Mouse (Mus musculus) lung, embryonic 14.5 days (tissue): ENCODE measurements around the gene Gm28038. TPM values are rescaled to one million over a fixed set of nuclear protein-coding genes. Genes with fewer than 3 reads are reported as not detected.

Source experiments
- ATAC-seq: fragments of 200-750 bp; cut with Nextera tagmentation; 2 replicates; pipeline ENCODE4 v1.8.0; 2017; ENCODE audit warnings: mild to moderate bottlenecking, moderate TSS enrichment, moderate library complexity; ENCODE audit not compliant: insufficient read depth
- DNase-seq: peaks from one replicate; pipeline ENCODE4 v3.0.0-alpha.2; 2015
- H3K27ac ChIP-seq: fragments of 300-500 bp; sonication (generic); 2 replicates; pipeline ENCODE4 v1.5.1; 2014; ENCODE audit warnings: low read depth, mild to moderate bottlenecking, moderate library complexity
- H3K27me3 ChIP-seq: fragments of 300-500 bp; sonication (generic); 2 replicates; pipeline ENCODE4 v1.6.1; 2014; ENCODE audit warnings: low read length, control low read depth; ENCODE audit not compliant: insufficient read depth
- H3K36me3 ChIP-seq: fragments of 300-500 bp; sonication (generic); 2 replicates; pipeline ENCODE4 v1.6.1; 2014; ENCODE audit warnings: control low read depth; ENCODE audit not compliant: insufficient read depth
- H3K4me1 ChIP-seq: fragments of 300-500 bp; sonication (generic); 2 replicates; pipeline ENCODE4 v1.6.1; 2014; ENCODE audit warnings: antibody characterized with exemption, control low read depth; ENCODE audit not compliant: insufficient read depth
- H3K4me2 ChIP-seq: fragments of 300-500 bp; sonication (generic); 2 replicates; pipeline ENCODE4 v1.6.1; 2014; ENCODE audit warnings: mild to moderate bottlenecking
- H3K4me3 ChIP-seq: fragments of 300-500 bp; sonication (generic); 2 replicates; pipeline ENCODE4 v1.5.1; 2014; ENCODE audit warnings: low read depth, low read length
- H3K9ac ChIP-seq: fragments of 300-500 bp; sonication (generic); 2 replicates; pipeline ENCODE4 v1.6.1; 2014
- H3K9me3 ChIP-seq: fragments of 300-500 bp; sonication (generic); 2 replicates; pipeline ENCODE4 v1.6.1; 2016; ENCODE audit warnings: low read depth, low read length, control low read depth
- CTCF ChIP-seq: IDR thresholded peaks from 2 replicates; pipeline ENCODE4 v1.5.1; 2016; ENCODE audit warnings: antibody characterized with exemption, low read depth
- WGBS: fragments of 180-500 bp; shearing (Covaris S2); extraction: QIAGEN DNeasy Blood & Tissue Kit; methylation state at CpG from one replicate; pipeline ENCODE4 v1.1.7; 2014; 5-methylcytosine and 5-hydroxymethylcytosine counted together
- polyA plus RNA-seq: library from polyadenylated mRNA; unstranded; fragments of >200 nt; fragmentation: Nextera tagmentation; extraction: Ambion mirVana; gene quantifications from 2 replicates; pipeline ENCODE4 v1.2.1, GENCODE M21; 2014

The Gm28038 gene
- polyA plus RNA-seq, 1 experiment from 2014 or later: not detected

GRCm38 (mm10) chr2:30267466-30267865, 13.4 kb upstream of the Gm28038 start:
- H3K4me2 ChIP-seq: no peak overlapping the region
- no peak overlapping the region for H3K4me3 ChIP-seq
- peaks cover 20% of the 10 kb centered on the region for H3K4me1 ChIP-seq
- ATAC-seq (no peak), DNase-seq (no peak)
- no peaks in the 10 kb centered on the region for H3K27me3 ChIP-seq
- no peak for TF ChIP-seq CTCF
- no peak overlapping the region for H3K27ac ChIP-seq
- no peaks in the 10 kb centered on the region for H3K9me3 ChIP-seq
- no peak overlapping the region for H3K9ac ChIP-seq
- WGBS: 83% methylated on average over 2 of the region's 2 CpGs
- H3K36me3 ChIP-seq: peaks cover 24% of the 10 kb centered on the region

DNA sequence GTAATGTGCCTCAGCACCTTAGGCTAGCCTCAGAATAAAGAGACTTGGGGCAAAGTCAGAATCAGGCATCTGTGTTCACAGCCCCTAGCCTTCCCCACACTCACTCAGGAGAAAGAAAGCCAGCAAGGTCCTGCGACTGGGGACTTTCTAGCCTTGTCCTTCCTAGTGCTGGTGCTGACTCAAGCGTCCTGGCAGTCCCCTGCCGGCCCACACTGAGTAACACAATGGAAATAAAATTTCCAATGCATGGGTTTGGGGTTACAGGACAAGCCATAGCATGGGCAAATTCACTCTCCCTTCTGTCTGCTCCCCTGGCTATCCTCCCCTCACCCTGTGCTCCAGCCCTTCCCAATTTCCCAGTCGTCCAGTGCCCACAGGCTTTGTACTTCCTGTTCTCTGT, 12.5 kb upstream of the Gm28038 start:
- peaks cover 20% of the 10 kb centered on the region for H3K4me1 ChIP-seq

DNA sequence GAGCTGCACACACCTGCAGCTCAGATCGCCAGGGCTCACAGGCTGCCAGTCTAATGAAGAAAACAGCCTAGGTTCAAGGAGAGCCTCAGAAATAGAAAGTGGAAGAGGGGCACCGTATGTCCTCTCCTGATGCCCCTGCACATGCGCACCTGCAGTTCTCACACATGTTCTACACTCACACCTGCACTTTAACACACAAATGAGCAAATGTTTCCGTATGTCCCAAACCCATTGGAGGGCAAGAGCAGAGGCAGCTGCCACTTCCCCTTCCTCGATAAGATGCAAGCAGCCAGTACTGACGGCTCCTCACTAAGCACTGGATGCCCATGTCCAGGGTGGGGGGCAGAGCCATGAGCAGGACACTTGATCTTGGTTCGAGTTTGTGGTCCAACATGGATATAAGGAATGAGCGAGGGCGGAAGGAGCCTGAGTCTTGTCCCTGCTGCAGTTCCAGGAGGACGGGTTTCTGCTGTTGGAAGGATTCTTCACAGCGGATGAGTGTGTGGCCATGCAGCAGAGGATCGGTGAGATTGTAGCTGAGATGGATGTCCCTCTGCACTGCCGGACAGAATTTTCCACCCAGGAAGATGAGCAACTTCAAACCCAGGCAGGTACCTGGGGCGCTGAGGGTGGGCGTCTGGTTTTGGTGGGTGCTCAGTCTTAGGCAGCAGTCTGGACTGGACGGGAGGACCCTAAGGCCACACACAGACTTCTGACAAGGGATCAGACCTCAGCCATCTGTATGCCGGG, 11.4 kb upstream of the Gm28038 start:
- H3K9me3 ChIP-seq: no peaks in the 10 kb centered on the region
- WGBS: 83% methylated on average over 17 of the region's 17 CpGs
- no peak overlapping the region for H3K4me2 ChIP-seq
- no peak overlapping the region for H3K4me3 ChIP-seq
- H3K27me3 ChIP-seq: no peaks in the 10 kb centered on the region
- ATAC-seq (peak; percentile 23; the same call in 1 of the 2 replicates), DNase-seq (no peak)
- no peak overlapping the region for H3K9ac ChIP-seq
- H3K36me3 ChIP-seq: peaks cover 6% of the 10 kb centered on the region
- peak overlapping the region; percentile 52; the same call in 1 of the 2 replicates for H3K27ac ChIP-seq
- peaks cover 20% of the 10 kb centered on the region for H3K4me1 ChIP-seq
- no peak for TF ChIP-seq CTCF

More for the DNA sequence above, 12.5 kb upstream of the Gm28038 start:
- Histone ChIP-seq H3K27me3 (no peaks in the 10 kb centered on the region), H3K9ac (no peak overlapping the region), H3K4me3 (no peak overlapping the region), H3K27ac (no peak overlapping the region), H3K9me3 (no peaks in the 10 kb centered on the region), H3K36me3 (peaks cover 16% of the 10 kb centered on the region), H3K4me2 (no peak overlapping the region)
- DNase-seq (no peak), ATAC-seq (no peak)
- no peak for TF ChIP-seq CTCF
- WGBS: 54% methylated on average over 4 of the region's 4 CpGs

DNA sequence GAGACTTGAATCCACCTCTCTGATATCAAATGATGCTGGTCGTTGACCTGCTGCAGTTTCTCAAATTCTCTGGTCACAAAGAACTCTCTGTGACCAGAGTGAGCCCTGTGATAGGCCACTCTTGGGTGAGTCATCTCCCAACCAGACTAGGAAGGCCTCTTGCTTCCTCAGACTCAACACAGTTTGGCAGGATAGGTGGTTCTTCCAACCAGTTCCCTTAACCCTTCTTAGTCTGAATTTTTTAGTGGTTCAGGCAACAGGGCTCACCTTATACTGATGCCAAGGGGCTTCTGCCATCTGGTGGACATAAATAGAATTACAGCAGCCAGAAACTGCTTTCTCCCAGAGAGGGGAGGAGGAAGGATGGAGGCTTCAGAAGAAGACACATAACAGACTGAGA, 10.7 kb upstream of the Gm28038 start:
- ATAC-seq (peak; percentile 90), DNase-seq (peak; percentile 88)
- Histone ChIP-seq H3K9ac (no peak overlapping the region), H3K36me3 (no peaks in the 10 kb centered on the region), H3K27ac (peak overlapping the region; percentile 52; the same call in 1 of the 2 replicates), H3K27me3 (no peaks in the 10 kb centered on the region), H3K4me1 (peaks cover 16% of the 10 kb centered on the region), H3K4me2 (no peak overlapping the region), H3K4me3 (no peak overlapping the region), H3K9me3 (no peaks in the 10 kb centered on the region)
- whole genome bisulfite sequencing: 28% methylated on average over 1 of the region's 1 CpGs
- TF ChIP-seq CTCF: peak; percentile 94

GRCm38 (mm10) chr2:30281651-30282050, 808 bp downstream of the Gm28038 start:
- Histone ChIP-seq H3K4me3 (no peak overlapping the region), H3K27ac (no peak overlapping the region), H3K9me3 (no peaks in the 10 kb centered on the region), H3K36me3 (no peaks in the 10 kb centered on the region), H3K4me2 (no peak overlapping the region), H3K27me3 (no peaks in the 10 kb centered on the region), H3K4me1 (peaks cover 8% of the 10 kb centered on the region), H3K9ac (no peak overlapping the region)
- no peak for TF ChIP-seq CTCF
- 72% methylated on average over 3 of the region's 3 CpGs for WGBS
- ATAC-seq: no peak
- no peak for DNase-seq

DNA sequence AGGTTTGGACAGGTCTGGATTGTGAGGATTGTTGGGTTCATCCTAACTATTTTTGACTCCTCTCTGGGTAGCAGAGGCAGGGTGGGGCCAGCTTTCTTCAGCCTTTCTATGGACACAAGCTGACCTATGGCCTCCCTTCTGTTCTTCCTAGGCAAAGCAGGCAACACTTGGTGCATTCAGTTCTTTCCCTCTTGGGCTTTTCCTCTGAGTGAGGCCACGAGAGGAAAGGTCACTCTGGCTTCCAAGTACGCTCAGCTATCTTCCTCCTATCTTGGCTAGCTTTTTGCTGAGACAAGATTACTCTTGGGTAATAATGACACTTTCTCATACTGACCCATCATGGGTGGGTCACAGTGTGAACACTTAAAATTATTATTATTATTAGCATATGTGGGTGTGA, 2.4 kb downstream of the Gm28038 start:
- DNase-seq (no peak), ATAC-seq (no peak)
- H3K27me3 ChIP-seq: no peaks in the 10 kb centered on the region
- no peak for TF ChIP-seq CTCF
- H3K9me3 ChIP-seq: no peaks in the 10 kb centered on the region
- H3K27ac ChIP-seq: no peak overlapping the region
- H3K4me1 ChIP-seq: peaks cover 15% of the 10 kb centered on the region
- H3K4me2 ChIP-seq: no peak overlapping the region
- no peak overlapping the region for H3K9ac ChIP-seq
- WGBS: 88% methylated on average over 2 of the region's 2 CpGs
- H3K4me3 ChIP-seq: no peak overlapping the region
- no peaks in the 10 kb centered on the region for H3K36me3 ChIP-seq

DNA sequence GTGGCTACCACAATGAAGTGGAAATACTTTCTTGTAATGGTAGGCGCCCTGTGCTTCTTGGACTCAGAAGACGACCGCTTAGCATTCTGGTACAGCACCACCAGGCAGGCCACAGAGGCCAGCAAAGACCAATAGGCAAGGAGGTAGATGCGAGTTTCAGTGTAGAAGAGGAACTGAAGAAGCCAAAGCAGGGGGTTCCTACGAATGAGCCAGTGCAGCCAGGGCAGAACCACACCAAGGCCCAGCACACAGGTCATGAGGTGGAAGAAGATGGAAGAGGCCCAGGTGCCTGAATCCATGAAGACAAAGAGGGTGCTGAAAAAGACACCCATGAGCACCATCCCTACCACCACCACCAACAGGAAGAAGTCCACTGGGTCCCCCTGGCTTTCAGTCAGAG, 4.2 kb downstream of the Gm28038 start:
- no peak for ATAC-seq
- 0 out of 2 replicates have a peak, but pooled peaks cover 3% of the 10 kb centered on the region for H3K36me3 ChIP-seq
- H3K9ac ChIP-seq: peak overlapping the region; percentile 85; the same call in 1 of the 2 replicates
- peaks cover 15% of the 10 kb centered on the region for H3K4me1 ChIP-seq
- H3K27me3 ChIP-seq: no peaks in the 10 kb centered on the region
- no peaks in the 10 kb centered on the region for H3K9me3 ChIP-seq
- peak overlapping the region; percentile 96 for H3K4me2 ChIP-seq
- no peak for TF ChIP-seq CTCF
- H3K27ac ChIP-seq: no peak overlapping the region
- no peak for DNase-seq
- peak overlapping the region; percentile 91 for H3K4me3 ChIP-seq
- 88% methylated on average over 5 of the region's 5 CpGs for WGBS
